In genomic region chr9:56850905-56851252, GRCm38 (mm10) we compare ENCODE assay signal across 29 mouse cellular contexts. TPM values are rescaled to one million over a fixed set of nuclear protein-coding genes. Genes with fewer than 3 reads are reported as not detected.
DNase-seq lines count a peak whose midpoint lies in the region; ATAC-seq and TF ChIP-seq lines count a peak whose summit lies in the region.
"Had no signal": no experiment of that assay in that cellular context is flagged by ENCODE, and none has a peak within 500 bp of the region (broad histone marks: within the 10 kb centered on the region; RNA-seq: fewer than 3 reads in every experiment).

No protein-coding gene starts in this region.

- WGBS in heart, embryonic 13.5 days: 70% methylated on average over 4 of the region's 4 CpGs
- WGBS in forebrain, embryonic 10.5 days: 92% methylated on average over 4 of the region's 4 CpGs

- H3K27me3 ChIP-seq in heart, embryonic 13.5 days (replicated peaks): peaks cover 19% of the 10 kb centered on the region
- no peaks in the 10 kb centered on the region for H3K27me3 ChIP-seq in testis, adult 2 months (ENCODE audit: control insufficient read depth, insufficient read depth, low read length)
- H3K27me3 ChIP-seq in forebrain, embryonic 10.5 days (ENCODE audit: poor library complexity, severe bottlenecking): no peaks in the 10 kb centered on the region
- H3K27me3 ChIP-seq: embryonic facial prominence, embryonic 15.5 days; forebrain, embryonic 13.5 days; forebrain, embryonic 15.5 days; Patski had no signal

- peak overlapping the region; percentile 54 for H3K9ac ChIP-seq in heart, embryonic 13.5 days
- H3K9ac ChIP-seq: embryonic facial prominence, embryonic 15.5 days; forebrain, embryonic 13.5 days; forebrain, embryonic 15.5 days; forebrain, postnatal 0 days had no signal

- H3K4me2 ChIP-seq in heart, embryonic 13.5 days: no peak overlapping the region
- H3K4me2 ChIP-seq: embryonic facial prominence, embryonic 13.5 days; forebrain, embryonic 13.5 days; forebrain, embryonic 15.5 days had no signal

- TF ChIP-seq POLR2A in testis, adult 2 months (IDR thresholded peaks at IDR 0.05; ENCODE audit: control insufficient read depth, low read depth, low read length): no peak

- no peak overlapping the region for H3K4me3 ChIP-seq in heart, embryonic 13.5 days
- H3K4me3 ChIP-seq in testis, adult 2 months (ENCODE audit: control insufficient read depth, low read depth, low read length): peak overlapping the region; percentile 85
- H3K4me3 ChIP-seq in forebrain, embryonic 10.5 days: no peak overlapping the region
- H3K4me3 ChIP-seq: embryonic facial prominence, embryonic 13.5 days; embryonic facial prominence, embryonic 15.5 days; erythroblast, embryonic 14.5 days; forebrain, embryonic 13.5 days; forebrain, embryonic 15.5 days had no signal

- no peak overlapping the region; the same call in 1 of the 2 replicates for H3K27ac ChIP-seq in heart, embryonic 13.5 days (replicated peaks)
- no peak overlapping the region for H3K27ac ChIP-seq in testis, adult 2 months (ENCODE audit: control insufficient read depth, insufficient read depth, low read depth, low read length)
- H3K27ac ChIP-seq in forebrain, embryonic 10.5 days: no peak overlapping the region
- H3K27ac ChIP-seq: forebrain, embryonic 13.5 days; forebrain, embryonic 15.5 days had no signal

- no peaks in the 10 kb centered on the region for H3K36me3 ChIP-seq in heart, embryonic 13.5 days
- H3K36me3 ChIP-seq in testis, adult 2 months (ENCODE audit: control insufficient read depth, insufficient read depth, low read length): no peaks in the 10 kb centered on the region
- no peaks in the 10 kb centered on the region for H3K36me3 ChIP-seq in forebrain, embryonic 10.5 days (replicated peaks)
- H3K36me3 ChIP-seq: embryonic facial prominence, embryonic 13.5 days; embryonic facial prominence, embryonic 15.5 days; forebrain, embryonic 15.5 days had no signal

- no peak for ATAC-seq in heart, embryonic 13.5 days (ENCODE audit: extremely low read depth, insufficient number of reproducible peaks, low FRiP score, low TSS enrichment)
- ATAC-seq in megakaryocyte progenitor cell, adult 5-6 weeks (replicated peaks; ENCODE audit: poor library complexity): peak; percentile 34; the same call in 1 of the 2 replicates
- ATAC-seq: activated CD4-positive, CD25-positive, alpha-beta regulatory T cell, adult 4 months; forebrain, embryonic 13.5 days; forebrain, embryonic 15.5 days; forebrain, postnatal 0 days; Patski had no signal

- peaks cover 35% of the 10 kb centered on the region for H3K4me1 ChIP-seq in heart, embryonic 13.5 days
- peaks cover 6% of the 10 kb centered on the region for H3K4me1 ChIP-seq in testis, adult 2 months (ENCODE audit: control insufficient read depth, insufficient read depth, low read length)
- peaks cover 12% of the 10 kb centered on the region for H3K4me1 ChIP-seq in forebrain, embryonic 10.5 days

- no peak for DNase-seq in heart, adult 18-20 months
- no peak for DNase-seq in testis, postnatal 10 days (ENCODE audit: low spot score)
- DNase-seq in c-Kit-positive CD71-positive TER-119-positive erythroid progenitor cells, embryonic 14.5 days (ENCODE audit: low spot score): no peak
- no peak for DNase-seq in forebrain, embryonic 10.5 days (ENCODE audit: extremely low spot score, low spot score)
- DNase-seq: adrenal gland, adult 8-10 months; adrenal gland, postnatal 14 days; adrenal gland, postnatal 36 days; cerebellum, adult 11 months; cerebellum, adult 18-20 months; cerebellum, adult 8-10 months; cerebellum, adult 9-11 months; cerebellum, postnatal 14 days; cerebellum, postnatal 36 days; embryo, embryonic 11 days; forebrain, postnatal 0 days had no signal

- no peak for TF ChIP-seq CTCF in testis, adult 2 months (IDR thresholded peaks at IDR 0.05; ENCODE audit: control insufficient read depth, insufficient read depth, insufficient replicate concordance, low read depth, low read length)

- H3K9me3 ChIP-seq in heart, embryonic 13.5 days: no peaks in the 10 kb centered on the region
- no peaks in the 10 kb centered on the region for H3K9me3 ChIP-seq in forebrain, embryonic 10.5 days
- H3K9me3 ChIP-seq: embryonic facial prominence, embryonic 13.5 days; embryonic facial prominence, embryonic 15.5 days; forebrain, embryonic 13.5 days; forebrain, embryonic 15.5 days had no signal

RNA-seq across cellular contexts. Expression of gene Odf3l1, which starts 13.6 kb away (rescaled TPM):
- 0.49 and 0.73 TPM in 2 replicates for polyA plus RNA-seq in heart, embryonic 13.5 days (2015; fragmentation: Nextera tagmentation; extraction: Ambion mirVana)
- total RNA-seq in heart, adult 18-20 months (2021): not detected
- polyA plus RNA-seq in testis, adult 2 months (2012; rRNA removed): 293 and 304 TPM in 2 replicates
- not detected in 2 replicates for total RNA-seq in megakaryocyte progenitor cell, adult 5-6 weeks (2015)
- not detected in 2 replicates for total RNA-seq in megakaryocyte progenitor cell, adult 5-6 weeks (2017)
- polyA plus RNA-seq in forebrain, embryonic 10.5 days (2016; fragmentation: Nextera tagmentation; extraction: Ambion mirVana): not detected in 2 replicates
- total RNA-seq: common myeloid progenitor, adult 5-6 weeks; ES-E14; forebrain, postnatal 0 days had no signal
- polyA plus RNA-seq: activated CD4-positive, CD25-positive, alpha-beta regulatory T cell, adult 4 months; embryonic facial prominence, embryonic 11.5 days; erythroblast, embryonic 14.5 days; forebrain, embryonic 11.5 days; forebrain, embryonic 13.5 days; forebrain, embryonic 15.5 days; Patski had no signal

RNA-seq across cellular contexts. Expression of gene Cspg4, which starts 14.0 kb away (rescaled TPM):
- 24.2 and 26.2 TPM in 2 replicates for polyA plus RNA-seq in heart, embryonic 13.5 days (2015; fragmentation: Nextera tagmentation; extraction: Ambion mirVana)
- 10 to 100 TPM in 1 of 2 experiments, 1 to 10 TPM in 1; 9.9 to 11.5 TPM for total RNA-seq in heart, adult 18-20 months (2021)
- 1.1 and 1.2 TPM in 2 replicates for polyA plus RNA-seq in testis, adult 2 months (2012; rRNA removed)
- total RNA-seq in megakaryocyte progenitor cell, adult 5-6 weeks (2015): not detected in 2 replicates
- not detected in 2 replicates for total RNA-seq in megakaryocyte progenitor cell, adult 5-6 weeks (2017)
- polyA plus RNA-seq in forebrain, embryonic 10.5 days (2016; fragmentation: Nextera tagmentation; extraction: Ambion mirVana): 0.88 and 1.1 TPM in 2 replicates
- total RNA-seq: common myeloid progenitor, adult 5-6 weeks had no signal
- polyA plus RNA-seq: erythroblast, embryonic 14.5 days had no signal

RNA-seq across cellular contexts. Expression of gene Lingo1, which starts 54.6 kb away (rescaled TPM):
- polyA plus RNA-seq in heart, embryonic 13.5 days (2015; fragmentation: Nextera tagmentation; extraction: Ambion mirVana): 1.5 and 2.3 TPM in 2 replicates
- 1 to 10 TPM; 1.0 to 1.1 TPM for total RNA-seq in heart, adult 18-20 months (2021)
- polyA plus RNA-seq in testis, adult 2 months (2012; rRNA removed): 6.8 and 7.3 TPM in 2 replicates
- total RNA-seq in megakaryocyte progenitor cell, adult 5-6 weeks (2015): not detected in 2 replicates
- total RNA-seq in megakaryocyte progenitor cell, adult 5-6 weeks (2017): not detected in 2 replicates
- polyA plus RNA-seq in forebrain, embryonic 10.5 days (2016; fragmentation: Nextera tagmentation; extraction: Ambion mirVana): 0.74 and 0.77 TPM in 2 replicates
- total RNA-seq: common myeloid progenitor, adult 5-6 weeks had no signal
- polyA plus RNA-seq: activated CD4-positive, CD25-positive, alpha-beta regulatory T cell, adult 4 months; erythroblast, embryonic 14.5 days had no signal

Comparison
In these comparisons a context has a peak if more than half of its experiments do, and no peak if none do; other contexts are left out.
1. RNA of gene Odf3l1, which starts 13.6 kb away (polyA plus RNA-seq): 293 to 304 TPM in testis, adult 2 months; 0.49 to 0.73 TPM in heart, embryonic 13.5 days and not detected in forebrain, embryonic 10.5 days; every median in the first group is over 100 times any median in the second.
2. RNA of gene Cspg4, which starts 14.0 kb away (polyA plus RNA-seq): 24.2 to 26.2 TPM in heart, embryonic 13.5 days; 1.1 to 1.2 TPM in testis, adult 2 months and 0.88 to 1.1 TPM in forebrain, embryonic 10.5 days; every median in the first group is over 10 times any median in the second.